Comparison of ENCODE assay signal across 8 mouse cellular contexts in genomic region chr16:77013427-77014320, GRCm38 (mm10). TPM values are rescaled to one million over a fixed set of nuclear protein-coding genes. Genes with fewer than 3 reads are reported as not detected.
DNase-seq lines count a peak whose midpoint lies in the region; ATAC-seq and TF ChIP-seq lines count a peak whose summit lies in the region.

Usp25 (plus strand) TSS chr16:77013706.

- H3K79me2 ChIP-seq in MEL (ENCODE audit: control insufficient read depth, insufficient read depth, low read length, poor library complexity), result peaks cover 35% of the 10 kb centered on the region

- TF ChIP-seq CTCF in MEL (IDR thresholded peaks at IDR 0.05 in 2 of 3, conservative IDR thresholded peaks at IDR 0.05 in 1 of 3; ENCODE audit: control insufficient read depth in 1 of 3, insufficient read depth in 1 of 3, low read depth in 2 of 3, low read length in 3 of 3, poor library complexity in 1 of 3, severe bottlenecking in 1 of 3), result no peak

- no peaks in the 10 kb centered on the region for H3K9me3 ChIP-seq in MEL (replicated peaks; ENCODE audit: insufficient read depth, low read length)
- no peaks in the 10 kb centered on the region for H3K9me3 ChIP-seq in lung, embryonic 16.5 days (ENCODE audit: control insufficient read depth, low read length)

- under 1% methylated on average over 87 of the region's 126 CpGs for WGBS in lung, embryonic 16.5 days

- TF ChIP-seq RAD21 in MEL (IDR thresholded peaks at IDR 0.05; ENCODE audit: low read depth, low read length), result no peak

- H3K4me3 ChIP-seq in MEL (ENCODE audit: control insufficient read depth in 1 of 2, insufficient read depth in 1 of 2, low read depth in 2 of 2, low read length in 2 of 2), result peak within 1 kb of the TSS; percentile 96 to 99
- peak within 1 kb of the TSS; percentile 83 for H3K4me3 ChIP-seq in lung, embryonic 16.5 days (ENCODE audit: low read length)

- peaks cover 10 to 14% of the 10 kb centered on the region in 2 experiments for H3K4me1 ChIP-seq in MEL (ENCODE audit: control insufficient read depth in 1 of 2, insufficient read depth in 2 of 2, low read length in 2 of 2)
- H3K4me1 ChIP-seq in lung, embryonic 16.5 days (replicated peaks; ENCODE audit: control insufficient read depth, insufficient read depth, low read length), result peaks cover 11% of the 10 kb centered on the region

- H3K36me3 ChIP-seq in MEL (ENCODE audit: control insufficient read depth in 1 of 2, insufficient read depth in 2 of 2, low read length in 2 of 2), result peaks cover 0 to 19% of the 10 kb centered on the region in 2 experiments; a peak in 2 of 4 replicates
- no peaks in the 10 kb centered on the region for H3K36me3 ChIP-seq in lung, embryonic 16.5 days (ENCODE audit: control insufficient read depth, insufficient read depth, low read length)

- H3K27ac ChIP-seq in MEL (ENCODE audit: control insufficient read depth, low read depth, low read length), result peak within 1 kb of the TSS; percentile 57
- H3K27ac ChIP-seq in lung, embryonic 16.5 days (ENCODE audit: low read length), result peak within 1 kb of the TSS; percentile 92

- peak; percentile 91 for DNase-seq in MEL (ENCODE audit: low read depth, low spot score)
- peak; percentile 88 for DNase-seq in cerebellum, adult 8-10 months
- DNase-seq in forelimb bud, embryonic 11.5 days (ENCODE audit: low read depth, low spot score), result peak; percentile 82
- DNase-seq in heart, postnatal 4 days, result peak; percentile 94
- peak; percentile 93 for DNase-seq in layer of hippocampus, adult 9-11 months
- DNase-seq in ovary, adult 18-20 months (ENCODE audit: low spot score), result peak; percentile 88
- peak; percentile 90 for DNase-seq in thymus, postnatal 0 days (ENCODE audit: low spot score)

- TF ChIP-seq POLR2A in MEL (IDR thresholded peaks at IDR 0.05; ENCODE audit: control insufficient read depth in 1 of 2, insufficient read depth in 1 of 2, low read depth in 1 of 2, low read length in 2 of 2, poor library complexity in 1 of 2), result peak; percentile 72 to 73; a peak in 3 of 4 replicates

- H3K4me2 ChIP-seq in lung, embryonic 16.5 days (ENCODE audit: low read depth, low read length), result peak within 1 kb of the TSS; percentile 79

- TF ChIP-seq EP300 in MEL (IDR thresholded peaks at IDR 0.05; ENCODE audit: low read depth in 1 of 2, low read length in 2 of 2), result no peak

- H3K27me3 ChIP-seq in MEL (ENCODE audit: control insufficient read depth in 1 of 2, insufficient read depth in 2 of 2, low read length in 2 of 2), result no peaks in the 10 kb centered on the region
- no peaks in the 10 kb centered on the region for H3K27me3 ChIP-seq in lung, embryonic 16.5 days (ENCODE audit: control insufficient read depth, insufficient read depth, low read depth, low read length)

- H3K9ac ChIP-seq in MEL (ENCODE audit: control insufficient read depth, low read depth, low read length, poor library complexity, severe bottlenecking), result peak within 1 kb of the TSS; percentile 95
- peak within 1 kb of the TSS; percentile 88 for H3K9ac ChIP-seq in lung, embryonic 16.5 days (ENCODE audit: low read length)

- peak; percentile 97 for ATAC-seq in lung, embryonic 16.5 days (ENCODE audit: low read depth)

TF ChIP-seq in MEL, 35 proteins besides CTCF, POLR2A, EP300 and RAD21:
- TF ChIP-seq MAZ (IDR thresholded peaks at IDR 0.05; ENCODE audit: low read depth, low read length), result peak; percentile 52; the same call in 1 of the 2 replicates
- TF ChIP-seq MEF2A (IDR thresholded peaks at IDR 0.05; ENCODE audit: extremely low read depth, insufficient replicate concordance, low read depth, low read length, poor library complexity, severe bottlenecking), result no peak
- TF ChIP-seq NELFE (IDR thresholded peaks at IDR 0.05; ENCODE audit: low read depth, low read length), result peak; percentile 62
- TF ChIP-seq ELF1 (IDR thresholded peaks at IDR 0.05; ENCODE audit: low read depth, low read length), result peak; percentile 29; the same call in 1 of the 2 replicates
- peak; percentile 10; the same call in 1 of the 2 replicates for TF ChIP-seq SIN3A (IDR thresholded peaks at IDR 0.05; ENCODE audit: low read length)
- TF ChIP-seq POLR2AphosphoS2 (IDR thresholded peaks at IDR 0.05; ENCODE audit: low read length), result peak; percentile 54; the same call in 1 of the 2 replicates
- peak; percentile 46; the same call in 1 of the 2 replicates for TF ChIP-seq UBTF (IDR thresholded peaks at IDR 0.05; ENCODE audit: borderline replicate concordance, insufficient read depth, low read depth, low read length)
- no peak for TF ChIP-seq MXI1 (IDR thresholded peaks at IDR 0.05; ENCODE audit: low read depth, low read length)

RNA-seq across cellular contexts. Expression of gene Usp25, which starts in this region (rescaled TPM):
- 45.5 and 45.6 TPM in 2 replicates for total RNA-seq in MEL (2012; rRNA removed)
- 10 to 100 TPM in 1 of 2 experiments, not detected in 1; 43.0 TPM for polyA plus RNA-seq in MEL (2012; ENCODE audit: insufficient read depth in 1 of 2, insufficient read length in 2 of 2, low read depth in 1 of 2, low replicate concordance in 2 of 2, missing spikeins in 1 of 2)
- 10 to 100 TPM; 76.5 to 78.1 TPM for total RNA-seq in heart, postnatal 4 days (2021)
- polyA plus RNA-seq in lung, embryonic 16.5 days (2015; fragmentation: Nextera tagmentation; extraction: Ambion mirVana), result 9.9 and 15.4 TPM in 2 replicates
- polyA plus RNA-seq in thymus, postnatal 0 days (2015; fragmentation: Nextera tagmentation; extraction: Ambion mirVana), result 34.5 and 41.7 TPM in 2 replicates

Comparison
In these comparisons a context has a peak if more than half of its experiments do, and no peak if none do; other contexts are left out.
1. Peak in every context shown above with its lines: DNase-seq, ATAC-seq, H3K4me3 ChIP-seq and H3K27ac ChIP-seq.